Mouse (Mus musculus): ENCODE measurements around the gene Cyp4f13. TPM values are rescaled to one million over a fixed set of nuclear protein-coding genes. Genes with fewer than 3 reads are reported as not detected.

The Cyp4f13 gene
- polyA plus RNA-seq, 1 experiment from 2014 or later, result 8.5 TPM

- peaks cover 12% of the 10 kb centered on the region for H3K27me3 ChIP-seq
- H3K9ac ChIP-seq (replicated peaks), result no peak overlapping the region
- no peak overlapping the region for H3K4me3 ChIP-seq (replicated peaks)
- no peak for ATAC-seq (ENCODE audit: insufficient number of reproducible peaks, insufficient read depth, low FRiP score, low TSS enrichment, low read depth)
- no peaks in the 10 kb centered on the region for H3K4me1 ChIP-seq (replicated peaks)
- 14% methylated on average over 19 of the region's 19 CpGs for WGBS
- H3K36me3 ChIP-seq, result no peaks in the 10 kb centered on the region
- peak overlapping the region; percentile 35; the same call in 1 of the 2 replicates for H3K4me2 ChIP-seq
- H3K27ac ChIP-seq, result no peak overlapping the region
- no peaks in the 10 kb centered on the region for H3K9me3 ChIP-seq
These were observed 42.0 kb downstream of the Cyp4f13 start for GRCm38 (mm10) chr17:32905239-32905638.

GRCm38 (mm10) chr17:32904414-32904813 lies 42.8 kb downstream of the Cyp4f13 start:
- Histone ChIP-seq H3K36me3 (no peaks in the 10 kb centered on the region), H3K9me3 (no peaks in the 10 kb centered on the region), H3K9ac (replicated peaks) (no peak overlapping the region), H3K4me1 (replicated peaks) (no peaks in the 10 kb centered on the region), H3K27ac (no peak overlapping the region), H3K27me3 (peaks cover 12% of the 10 kb centered on the region), H3K4me2 (no peak overlapping the region), H3K4me3 (replicated peaks) (no peak overlapping the region)
- WGBS, result 68% methylated on average over 2 of the region's 2 CpGs
- ATAC-seq (ENCODE audit: insufficient number of reproducible peaks, insufficient read depth, low FRiP score, low TSS enrichment, low read depth), result no peak

- no peak for ATAC-seq (ENCODE audit: insufficient number of reproducible peaks, insufficient read depth, low FRiP score, low TSS enrichment, low read depth)
- Histone ChIP-seq H3K4me2 (no peak overlapping the region), H3K36me3 (no peaks in the 10 kb centered on the region), H3K27me3 (peaks cover 9% of the 10 kb centered on the region; the same call in 1 of the 2 replicates), H3K4me1 (replicated peaks) (no peaks in the 10 kb centered on the region), H3K27ac (no peak overlapping the region), H3K9me3 (no peaks in the 10 kb centered on the region), H3K9ac (replicated peaks) (no peak overlapping the region), H3K4me3 (replicated peaks) (no peak overlapping the region)
- WGBS, result 53% methylated on average over 1 of the region's 1 CpGs
These were observed 45.3 kb downstream of the Cyp4f13 start for GRCm38 (mm10) chr17:32901751-32902525.

GRCm38 (mm10) chr17:32895421-32895820 lies 51.8 kb downstream of the Cyp4f13 start:
- peaks cover 3% of the 10 kb centered on the region for H3K4me1 ChIP-seq (replicated peaks)
- no peaks in the 10 kb centered on the region for H3K36me3 ChIP-seq
- H3K9me3 ChIP-seq, result no peaks in the 10 kb centered on the region
- ATAC-seq (ENCODE audit: insufficient number of reproducible peaks, insufficient read depth, low FRiP score, low TSS enrichment, low read depth), result no peak
- no peak overlapping the region for H3K4me2 ChIP-seq
- H3K9ac ChIP-seq (replicated peaks), result no peak overlapping the region
- 94% methylated on average over 4 of the region's 4 CpGs for WGBS
- no peak overlapping the region for H3K4me3 ChIP-seq (replicated peaks)
- H3K27me3 ChIP-seq, result no peaks in the 10 kb centered on the region
- H3K27ac ChIP-seq, result no peak overlapping the region

- H3K27ac ChIP-seq, result no peak overlapping the region
- WGBS, result 83% methylated on average over 3 of the region's 3 CpGs
- H3K9ac ChIP-seq (replicated peaks), result no peak overlapping the region
- peaks cover 10% of the 10 kb centered on the region for H3K4me1 ChIP-seq (replicated peaks)
- ATAC-seq (ENCODE audit: insufficient number of reproducible peaks, insufficient read depth, low FRiP score, low TSS enrichment, low read depth), result no peak
- H3K36me3 ChIP-seq, result no peaks in the 10 kb centered on the region
- H3K4me3 ChIP-seq (replicated peaks), result no peak overlapping the region
- H3K9me3 ChIP-seq, result no peaks in the 10 kb centered on the region
- H3K27me3 ChIP-seq, result no peaks in the 10 kb centered on the region
- no peak overlapping the region for H3K4me2 ChIP-seq
These were observed 53.3 kb downstream of the Cyp4f13 start for GRCm38 (mm10) chr17:32893901-32894300.

GRCm38 (mm10) chr17:32891239-32892180 lies 55.7 kb downstream of the Cyp4f13 start, which contains the start of gene Zfp870:
Gene Zfp870, minus strand, starts transcription at chr17:32891642.
- Histone ChIP-seq H3K27ac (peak within 1 kb of the TSS; percentile 89), H3K4me2 (peak within 1 kb of the TSS; percentile 77), H3K4me3 (replicated peaks) (peak within 1 kb of the TSS; percentile 72), H3K9ac (replicated peaks) (peak within 1 kb of the TSS; percentile 83), H3K4me1 (replicated peaks) (peaks cover 10% of the 10 kb centered on the region), H3K27me3 (no peaks in the 10 kb centered on the region), H3K36me3 (peaks cover 9% of the 10 kb centered on the region), H3K9me3 (no peaks in the 10 kb centered on the region)
- ATAC-seq (ENCODE audit: insufficient number of reproducible peaks, insufficient read depth, low FRiP score, low TSS enrichment, low read depth), result peak; percentile 95
- WGBS, result 14% methylated on average over 31 of the region's 33 CpGs

- Histone ChIP-seq H3K9me3 (no peaks in the 10 kb centered on the region), H3K4me2 (peak overlapping the region; percentile 77), H3K4me3 (replicated peaks) (peak overlapping the region; percentile 72), H3K27me3 (no peaks in the 10 kb centered on the region), H3K9ac (replicated peaks) (peak overlapping the region; percentile 83), H3K4me1 (replicated peaks) (peaks cover 10% of the 10 kb centered on the region), H3K36me3 (peaks cover 12% of the 10 kb centered on the region), H3K27ac (peak overlapping the region; percentile 81)
- peak; percentile 18; the same call in 1 of the 2 replicates for ATAC-seq (ENCODE audit: insufficient number of reproducible peaks, insufficient read depth, low FRiP score, low TSS enrichment, low read depth)
- 5% methylated on average over 11 of the region's 11 CpGs for WGBS
These were observed 56.4 kb downstream of the Cyp4f13 start for GRCm38 (mm10) chr17:32890852-32891238.

- H3K4me2 ChIP-seq, result no peak overlapping the region
- H3K36me3 ChIP-seq, result peaks cover 24% of the 10 kb centered on the region
- WGBS, result 96% methylated on average over 6 of the region's 6 CpGs
- H3K27ac ChIP-seq, result no peak overlapping the region
- no peak for ATAC-seq (ENCODE audit: insufficient number of reproducible peaks, insufficient read depth, low FRiP score, low TSS enrichment, low read depth)
- H3K9ac ChIP-seq (replicated peaks), result no peak overlapping the region
- H3K27me3 ChIP-seq, result no peaks in the 10 kb centered on the region
- no peak overlapping the region for H3K4me3 ChIP-seq (replicated peaks)
- no peaks in the 10 kb centered on the region for H3K9me3 ChIP-seq
- H3K4me1 ChIP-seq (replicated peaks), result peaks cover 10% of the 10 kb centered on the region
These were observed 57.6 kb downstream of the Cyp4f13 start for GRCm38 (mm10) chr17:32889611-32890010.

GRCm38 (mm10) chr17:32880320-32881218 lies 66.6 kb downstream of the Cyp4f13 start:
- WGBS, result 88% methylated on average over 14 of the region's 14 CpGs
- Histone ChIP-seq H3K27me3 (no peaks in the 10 kb centered on the region), H3K36me3 (peaks cover 61% of the 10 kb centered on the region), H3K9ac (replicated peaks) (no peak overlapping the region), H3K4me2 (no peak overlapping the region), H3K4me1 (replicated peaks) (peaks cover 17% of the 10 kb centered on the region), H3K27ac (no peak overlapping the region), H3K9me3 (0 out of 2 replicates have a peak, but pooled peaks cover 4% of the 10 kb centered on the region), H3K4me3 (replicated peaks) (no peak overlapping the region)
- no peak for ATAC-seq (ENCODE audit: insufficient number of reproducible peaks, insufficient read depth, low FRiP score, low TSS enrichment, low read depth)

GRCm38 (mm10) chr17:32878773-32879172 lies 68.4 kb downstream of the Cyp4f13 start:
- no peak overlapping the region for H3K4me2 ChIP-seq
- peaks cover 43% of the 10 kb centered on the region for H3K36me3 ChIP-seq
- 0 out of 2 replicates have a peak, but pooled peaks cover 4% of the 10 kb centered on the region for H3K9me3 ChIP-seq
- H3K9ac ChIP-seq (replicated peaks), result no peak overlapping the region
- H3K27ac ChIP-seq, result no peak overlapping the region
- H3K4me1 ChIP-seq (replicated peaks), result peaks cover 17% of the 10 kb centered on the region
- no peaks in the 10 kb centered on the region for H3K27me3 ChIP-seq
- no peak overlapping the region for H3K4me3 ChIP-seq (replicated peaks)
- WGBS, result 94% methylated on average over 11 of the region's 11 CpGs
- no peak for ATAC-seq (ENCODE audit: insufficient number of reproducible peaks, insufficient read depth, low FRiP score, low TSS enrichment, low read depth)
